In the genomic region with DNA sequence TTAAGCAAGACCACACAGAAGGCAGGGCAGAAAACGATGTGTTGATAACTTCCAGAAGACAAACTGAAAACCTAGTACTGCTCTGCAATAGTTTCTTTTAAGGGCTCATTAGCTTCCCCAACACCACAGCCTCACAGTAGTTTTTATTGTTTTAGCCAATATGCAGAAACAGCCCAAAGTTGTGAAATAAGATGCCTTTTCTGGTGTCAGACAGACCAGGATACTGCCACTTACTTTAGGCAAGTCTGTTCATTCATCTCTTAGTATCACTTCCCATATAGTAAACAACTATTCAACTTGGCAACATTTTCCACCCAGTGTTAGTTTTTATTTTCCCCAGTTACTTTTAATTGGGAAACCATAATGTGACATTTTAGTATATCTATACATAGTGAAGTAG, we compare ENCODE assay signal across 21 mouse cellular contexts.
"Had no signal": no experiment of that assay in that cellular context is flagged by ENCODE, and none has a peak within 500 bp of the region (broad histone marks: within the 10 kb centered on the region; RNA-seq: fewer than 3 reads in every experiment).

No protein-coding gene starts in this region.

- H3K36me3 ChIP-seq: limb, embryonic 10.5 days; limb, embryonic 13.5 days; liver, embryonic 13.5 days; midbrain, embryonic 10.5 days; midbrain, embryonic 13.5 days; neural tube, embryonic 12.5 days; stomach, embryonic 15.5 days had no signal

- H3K9ac ChIP-seq: limb, embryonic 13.5 days; liver, embryonic 13.5 days; midbrain, embryonic 13.5 days; neural tube, embryonic 12.5 days; stomach, embryonic 15.5 days had no signal

- H3K9me3 ChIP-seq: limb, embryonic 10.5 days; limb, embryonic 13.5 days; liver, embryonic 13.5 days; megakaryocyte, embryonic 14.5 days; midbrain, embryonic 10.5 days; midbrain, embryonic 13.5 days; neural tube, embryonic 12.5 days; stomach, embryonic 15.5 days had no signal

- H3K4me2 ChIP-seq: limb, embryonic 13.5 days; liver, embryonic 13.5 days; midbrain, embryonic 13.5 days; neural tube, embryonic 12.5 days; stomach, embryonic 15.5 days had no signal

- H3K4me3 ChIP-seq: limb, embryonic 10.5 days; limb, embryonic 13.5 days; liver, embryonic 13.5 days; megakaryocyte, embryonic 14.5 days; midbrain, embryonic 10.5 days; midbrain, embryonic 13.5 days; neural tube, embryonic 12.5 days; stomach, embryonic 15.5 days had no signal

- H3K27ac ChIP-seq: limb, embryonic 10.5 days; limb, embryonic 13.5 days; liver, embryonic 13.5 days; midbrain, embryonic 10.5 days; midbrain, embryonic 13.5 days; neural tube, embryonic 12.5 days; stomach, embryonic 15.5 days had no signal

- H3K4me1 ChIP-seq: limb, embryonic 13.5 days; liver, embryonic 13.5 days; megakaryocyte, embryonic 14.5 days; neural tube, embryonic 12.5 days; stomach, embryonic 15.5 days had no signal

- ATAC-seq: intestine, embryonic 16.5 days; midbrain, embryonic 13.5 days; midbrain, embryonic 16.5 days had no signal

- DNase-seq: kidney, adult 2 months; kidney, postnatal 10 days; kidney, postnatal 36 days; liver; liver, embryonic 13.5 days; lung, adult 2 months; lung, postnatal 14 days; lung, postnatal 4 days; retina, postnatal 1 day; right cerebral cortex, postnatal 25 days; spleen, adult 18-20 months; thymus, postnatal 25 days had no signal

- H3K27me3 ChIP-seq: limb, embryonic 13.5 days; liver, embryonic 13.5 days; megakaryocyte, embryonic 14.5 days; midbrain, embryonic 13.5 days; neural tube, embryonic 12.5 days; stomach, embryonic 15.5 days had no signal
